Mouse (Mus musculus) brain, embryonic 14.5 days (tissue): ENCODE results near the gene Vwa7. TPM values are rescaled to one million over a fixed set of nuclear protein-coding genes. Genes with fewer than 3 reads are reported as not detected.
"Not testable (repeated sequence)": the region's sequence is repeated elsewhere in the genome, so short reads cannot be mapped to it uniquely, and the experiment has no call there.

Source experiments
- DNase-seq: peaks from one replicate; pipeline ENCODE4 v3.0.0-alpha.2; 2011; ENCODE audit warnings: low read depth
- CTCF ChIP-seq: fragments of 200-500 bp; IDR thresholded peaks from 2 replicates; pipeline ENCODE4 v1.5.1; 2012; ENCODE audit warnings: inconsistent platforms, mild to moderate bottlenecking, moderate library complexity, borderline replicate concordance; ENCODE audit not compliant: insufficient read depth, insufficient read length; ENCODE audit errors: extremely low read depth
- POLR2A ChIP-seq: fragments of 200-500 bp; IDR thresholded peaks from 2 replicates; pipeline ENCODE4 v1.6.1; 2012; ENCODE audit warnings: mild to moderate bottlenecking, inconsistent platforms, borderline replicate concordance; ENCODE audit not compliant: poor library complexity, insufficient read depth, insufficient read length, severe bottlenecking; ENCODE audit errors: extremely low read depth
- polyA plus RNA-seq: library from polyadenylated mRNA; depleted of rRNA; stranded (reverse); fragments of >200 nt; gene quantifications from 2 replicates; pipeline ENCODE4 v1.2.3, GENCODE M21; 2012

Vwa7 gene
- polyA plus RNA-seq, 1 experiment, result 0.49 TPM

GRCm38 (mm10) chr17:35003022-35003838 lies 13.1 kb upstream of the Vwa7 start:
- DNase-seq, result no peak
- TF ChIP-seq POLR2A (no peak), CTCF (no peak)

- no peak for DNase-seq
- TF ChIP-seq CTCF (no peak), POLR2A (no peak)
Measured at GRCm38 (mm10) chr17:35004075-35004717, 12.2 kb upstream of the Vwa7 start.

GRCm38 (mm10) chr17:35005158-35005557 lies 11.2 kb upstream of the Vwa7 start:
- no peak for DNase-seq
- TF ChIP-seq CTCF (no peak), POLR2A (no peak)

GRCm38 (mm10) chr17:35005902-35006301 lies 10.5 kb upstream of the Vwa7 start:
- not testable (repeated sequence) for DNase-seq

GRCm38 (mm10) chr17:35007387-35007991 lies 8.9 kb upstream of the Vwa7 start:
- TF ChIP-seq CTCF (no peak), POLR2A (no peak)
- DNase-seq, result no peak

GRCm38 (mm10) chr17:35009586-35009985 lies 6.8 kb upstream of the Vwa7 start:
- TF ChIP-seq CTCF (no peak), POLR2A (no peak)
- no peak for DNase-seq

GRCm38 (mm10) chr17:35011440-35011839 lies 4.9 kb upstream of the Vwa7 start:
- DNase-seq, result no peak

GRCm38 (mm10) chr17:35012430-35012829 lies 3.9 kb upstream of the Vwa7 start:
- TF ChIP-seq CTCF (no peak), POLR2A (no peak)

More at GRCm38 (mm10) chr17:35011440-35011839, 4.9 kb upstream of the Vwa7 start:
- TF ChIP-seq POLR2A, result no peak
- no peak for TF ChIP-seq CTCF

GRCm38 (mm10) chr17:35013221-35013620 lies 3.2 kb upstream of the Vwa7 start:
- no peak for DNase-seq
- no peak for TF ChIP-seq CTCF
- no peak for TF ChIP-seq POLR2A

More at GRCm38 (mm10) chr17:35012430-35012829, 3.9 kb upstream of the Vwa7 start:
- DNase-seq, result no peak

- TF ChIP-seq CTCF (no peak), POLR2A (no peak)
- no peak for DNase-seq
Measured at GRCm38 (mm10) chr17:35015296-35015695, 1.1 kb upstream of the Vwa7 start.

- no peak for TF ChIP-seq POLR2A
- TF ChIP-seq CTCF, result no peak
Measured at GRCm38 (mm10) chr17:35016791-35017705, 669 bp downstream of the Vwa7 start.

GRCm38 (mm10) chr17:35017706-35018030 lies 1.3 kb downstream of the Vwa7 start:
- no peak for TF ChIP-seq CTCF
- TF ChIP-seq POLR2A, result no peak
- no peak for DNase-seq

More at GRCm38 (mm10) chr17:35016791-35017705, 669 bp downstream of the Vwa7 start:
- no peak for DNase-seq
